Mouse (Mus musculus): ENCODE measurements around the gene Usp28. TPM values are rescaled to one million over a fixed set of nuclear protein-coding genes. Genes with fewer than 3 reads are reported as not detected.

Usp28 gene
- polyA plus RNA-seq (2012; rRNA removed) (38.9 and 43.2 TPM in 2 replicates), polyA plus RNA-seq (2014; fragmentation: Nextera tagmentation; extraction: Ambion mirVana) (33.6 and 35.3 TPM in 2 replicates)

GRCm38 (mm10) chr9:48984845-48985707 lies at the start of gene Usp28:
Gene Usp28 (plus strand): TSS chr9:48985375.
- ATAC-seq (ENCODE audit: low FRiP score, low read depth) (peak; percentile 96), DNase-seq (ENCODE audit: low spot score) (peak; percentile 98)
- Histone ChIP-seq H3K9ac (ENCODE audit: low read depth, low read length, severe bottlenecking) (peak within 1 kb of the TSS; percentile 64), H3K27ac (replicated peaks; ENCODE audit: low read depth, low read length) (peak within 1 kb of the TSS; percentile 83), H3K9me3 (ENCODE audit: control insufficient read depth, low read length) (no peaks in the 10 kb centered on the region), H3K36me3 (ENCODE audit: control insufficient read depth, insufficient read depth, low read length) (no peaks in the 10 kb centered on the region), H3K4me2 (replicated peaks; ENCODE audit: low read depth, low read length, severe bottlenecking) (peak within 1 kb of the TSS; percentile 58), H3K4me1 (ENCODE audit: control insufficient read depth, insufficient read depth, low read length) (peaks cover 12% of the 10 kb centered on the region), H3K4me3 (replicated peaks; ENCODE audit: low read length) (peak within 1 kb of the TSS; percentile 73), H3K27me3 (ENCODE audit: control insufficient read depth, insufficient read depth, low read length) (no peaks in the 10 kb centered on the region)
- TF ChIP-seq POLR2A (IDR thresholded peaks at IDR 0.05; ENCODE audit: borderline replicate concordance, extremely low read depth, insufficient read depth, insufficient read length), result peak; percentile 34; the same call in 1 of the 2 replicates
- WGBS, result 3% methylated on average over 67 of the region's 94 CpGs

- DNase-seq (ENCODE audit: low spot score), result no peak
- no peak for TF ChIP-seq POLR2A (IDR thresholded peaks at IDR 0.05; ENCODE audit: borderline replicate concordance, extremely low read depth, insufficient read depth, insufficient read length)
These were observed 42.8 kb upstream of the Usp28 start for GRCm38 (mm10) chr9:48942349-48942748.

GRCm38 (mm10) chr9:48947565-48947964 lies 37.6 kb upstream of the Usp28 start:
- WGBS, result 90% methylated on average over 4 of the region's 4 CpGs
- no peaks in the 10 kb centered on the region for H3K36me3 ChIP-seq (ENCODE audit: control insufficient read depth, insufficient read depth, low read length)
- H3K27ac ChIP-seq (replicated peaks; ENCODE audit: low read depth, low read length), result no peak overlapping the region
- no peak overlapping the region for H3K4me2 ChIP-seq (replicated peaks; ENCODE audit: low read depth, low read length, severe bottlenecking)
- H3K9ac ChIP-seq (ENCODE audit: low read depth, low read length, severe bottlenecking), result no peak overlapping the region
- no peak for ATAC-seq (ENCODE audit: low FRiP score, low read depth)
- TF ChIP-seq POLR2A (IDR thresholded peaks at IDR 0.05; ENCODE audit: borderline replicate concordance, extremely low read depth, insufficient read depth, insufficient read length), result no peak
- H3K9me3 ChIP-seq (ENCODE audit: control insufficient read depth, low read length), result no peaks in the 10 kb centered on the region
- no peaks in the 10 kb centered on the region for H3K4me1 ChIP-seq (ENCODE audit: control insufficient read depth, insufficient read depth, low read length)
- H3K27me3 ChIP-seq (ENCODE audit: control insufficient read depth, insufficient read depth, low read length), result no peaks in the 10 kb centered on the region
- DNase-seq (ENCODE audit: low spot score), result no peak
- H3K4me3 ChIP-seq (replicated peaks; ENCODE audit: low read length), result no peak overlapping the region

More at GRCm38 (mm10) chr9:48942349-48942748, 42.8 kb upstream of the Usp28 start:
- Histone ChIP-seq H3K4me2 (replicated peaks; ENCODE audit: low read depth, low read length, severe bottlenecking) (no peak overlapping the region), H3K9ac (ENCODE audit: low read depth, low read length, severe bottlenecking) (no peak overlapping the region), H3K36me3 (ENCODE audit: control insufficient read depth, insufficient read depth, low read length) (no peaks in the 10 kb centered on the region), H3K9me3 (ENCODE audit: control insufficient read depth, low read length) (no peaks in the 10 kb centered on the region), H3K4me1 (ENCODE audit: control insufficient read depth, insufficient read depth, low read length) (no peaks in the 10 kb centered on the region), H3K4me3 (replicated peaks; ENCODE audit: low read length) (no peak overlapping the region), H3K27me3 (ENCODE audit: control insufficient read depth, insufficient read depth, low read length) (no peaks in the 10 kb centered on the region), H3K27ac (replicated peaks; ENCODE audit: low read depth, low read length) (no peak overlapping the region)
- 82% methylated on average over 1 of the region's 1 CpGs for WGBS
- no peak for ATAC-seq (ENCODE audit: low FRiP score, low read depth)

- Histone ChIP-seq H3K4me2 (replicated peaks; ENCODE audit: low read depth, low read length, severe bottlenecking) (no peak overlapping the region), H3K4me1 (ENCODE audit: control insufficient read depth, insufficient read depth, low read length) (no peaks in the 10 kb centered on the region), H3K27me3 (ENCODE audit: control insufficient read depth, insufficient read depth, low read length) (peaks cover 4% of the 10 kb centered on the region; the same call in 1 of the 2 replicates), H3K36me3 (ENCODE audit: control insufficient read depth, insufficient read depth, low read length) (no peaks in the 10 kb centered on the region), H3K9ac (ENCODE audit: low read depth, low read length, severe bottlenecking) (no peak overlapping the region), H3K9me3 (ENCODE audit: control insufficient read depth, low read length) (no peaks in the 10 kb centered on the region), H3K27ac (replicated peaks; ENCODE audit: low read depth, low read length) (no peak overlapping the region), H3K4me3 (replicated peaks; ENCODE audit: low read length) (no peak overlapping the region)
- 23% methylated on average over 12 of the region's 12 CpGs for WGBS
- no peak for DNase-seq (ENCODE audit: low spot score)
- no peak for TF ChIP-seq POLR2A (IDR thresholded peaks at IDR 0.05; ENCODE audit: borderline replicate concordance, extremely low read depth, insufficient read depth, insufficient read length)
- ATAC-seq (ENCODE audit: low FRiP score, low read depth), result no peak
These were observed 23.9 kb upstream of the Usp28 start for GRCm38 (mm10) chr9:48961314-48961713.

GRCm38 (mm10) chr9:48962131-48962530 lies 23.0 kb upstream of the Usp28 start:
- Histone ChIP-seq H3K27me3 (ENCODE audit: control insufficient read depth, insufficient read depth, low read length) (peaks cover 4% of the 10 kb centered on the region; the same call in 1 of the 2 replicates), H3K9me3 (ENCODE audit: control insufficient read depth, low read length) (no peaks in the 10 kb centered on the region), H3K4me3 (replicated peaks; ENCODE audit: low read length) (no peak overlapping the region), H3K4me2 (replicated peaks; ENCODE audit: low read depth, low read length, severe bottlenecking) (no peak overlapping the region), H3K36me3 (ENCODE audit: control insufficient read depth, insufficient read depth, low read length) (no peaks in the 10 kb centered on the region), H3K4me1 (ENCODE audit: control insufficient read depth, insufficient read depth, low read length) (no peaks in the 10 kb centered on the region), H3K27ac (replicated peaks; ENCODE audit: low read depth, low read length) (no peak overlapping the region), H3K9ac (ENCODE audit: low read depth, low read length, severe bottlenecking) (no peak overlapping the region)
- ATAC-seq (ENCODE audit: low FRiP score, low read depth), result no peak
- WGBS, result 34% methylated on average over 7 of the region's 7 CpGs
- no peak for DNase-seq (ENCODE audit: low spot score)
- TF ChIP-seq POLR2A (IDR thresholded peaks at IDR 0.05; ENCODE audit: borderline replicate concordance, extremely low read depth, insufficient read depth, insufficient read length), result no peak

All from limb, embryonic 14.5 days (tissue).